Mouse (Mus musculus) adrenal gland, postnatal 36 days (tissue): ENCODE results near the gene Tradd. TPM values are rescaled to one million over a fixed set of nuclear protein-coding genes. Genes with fewer than 3 reads are reported as not detected.
A peak's percentile ranks its signal among the peaks of the same experiment; 100 is the strongest.
"Not testable (repeated sequence)": the region's sequence is repeated elsewhere in the genome, so short reads cannot be mapped to it uniquely, and the experiment has no call there.

Experiments used
- DNase-seq, 2 experiments: peaks; one replicate each; pipeline ENCODE4 v3.0.0; 2021; ENCODE audit warnings: mixed read lengths in 1 of 2
- total RNA-seq, 2 experiments: library from RNA; stranded (reverse); gene quantifications; 2 replicates each; pipeline ENCODE4 v1.2.3; 2021

The Tradd gene
- total RNA-seq, 2 experiments from 2014 or later, result 15.3 to 17.9 TPM

- DNase-seq, result peak; percentile 81 to 82
Observed at GRCm38 (mm10) chr8:105295895-105296573, 31.6 kb upstream of the Tradd start, which contains the start of gene Exoc3l. Exoc3l (minus strand) TSS chr8:105296101.

GRCm38 (mm10) chr8:105295256-105295655 lies 30.8 kb upstream of the Tradd start:
- DNase-seq, result no peak

GRCm38 (mm10) chr8:105294776-105295175 lies 30.4 kb upstream of the Tradd start:
- no peak for DNase-seq

GRCm38 (mm10) chr8:105293405-105293804 lies 29.0 kb upstream of the Tradd start:
- no peak for DNase-seq

DNA sequence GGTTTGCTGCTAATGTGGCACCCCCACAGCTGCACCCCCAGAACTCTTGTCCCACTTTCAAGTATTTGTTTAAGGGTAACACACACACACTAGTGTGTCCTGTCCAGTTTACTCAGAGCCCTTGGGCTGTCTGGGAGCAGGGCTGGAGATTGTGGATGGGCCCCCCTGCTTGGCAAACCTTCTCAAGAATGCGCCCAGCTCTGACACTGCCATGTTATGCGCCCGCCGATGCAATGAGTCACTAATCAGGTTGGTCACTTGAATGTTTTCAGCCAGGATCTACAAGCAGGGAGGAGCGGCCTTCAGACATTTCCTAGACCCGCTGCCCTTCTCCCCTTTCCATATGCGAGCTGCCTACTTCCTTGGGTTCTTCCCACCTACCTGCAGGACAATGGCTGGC lies 28.1 kb upstream of the Tradd start:
- DNase-seq, result no peak

DNA sequence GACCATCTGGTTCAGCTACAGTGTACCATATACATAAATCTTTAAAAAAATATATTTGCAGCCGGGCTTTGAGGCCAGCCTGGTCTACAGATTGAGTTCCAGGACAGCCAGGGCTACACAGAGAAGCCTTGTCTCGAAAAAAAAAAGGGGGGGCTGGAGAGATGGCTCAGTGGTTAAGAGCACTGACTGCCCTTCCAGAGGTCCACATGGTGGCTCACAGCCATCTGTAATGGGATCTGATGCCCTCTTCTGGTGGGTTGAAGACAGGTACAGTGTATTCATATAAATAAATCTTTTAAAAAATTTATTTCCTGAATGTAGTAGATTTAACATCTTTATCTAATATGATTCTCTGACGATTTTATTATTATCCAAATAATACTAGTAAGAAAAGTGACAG lies 27.4 kb upstream of the Tradd start:
- DNase-seq, result not testable (repeated sequence)

DNA sequence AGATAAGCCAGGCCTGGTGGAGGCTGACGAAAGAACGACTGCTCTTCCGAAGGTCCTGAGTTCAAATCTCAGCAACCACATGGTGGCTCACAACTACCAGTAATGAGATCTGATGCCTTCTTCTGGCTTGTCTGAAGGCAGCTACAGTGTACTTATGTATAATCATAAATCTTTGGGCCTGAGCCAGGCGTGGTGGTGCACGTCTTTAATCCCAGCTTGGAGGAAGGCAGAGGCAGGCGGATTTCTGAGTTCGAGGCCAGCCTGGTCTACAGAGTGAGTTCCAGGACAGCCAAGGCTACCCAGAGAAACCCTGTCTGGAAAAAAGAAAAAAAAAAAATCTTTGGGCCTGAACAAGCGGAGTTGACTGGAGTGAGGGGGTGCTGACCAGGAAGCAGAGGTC lies 27.0 kb upstream of the Tradd start:
- not testable (repeated sequence) for DNase-seq

GRCm38 (mm10) chr8:105290554-105291314 lies 26.3 kb upstream of the Tradd start:
- DNase-seq, result peak; percentile 90 to 92

- peak; percentile 59 to 63 for DNase-seq
Observed at GRCm38 (mm10) chr8:105289805-105290460, 25.5 kb upstream of the Tradd start, which contains the start of gene 4931428F04Rik. 4931428F04Rik (minus strand) TSS chr8:105289864.

DNA sequence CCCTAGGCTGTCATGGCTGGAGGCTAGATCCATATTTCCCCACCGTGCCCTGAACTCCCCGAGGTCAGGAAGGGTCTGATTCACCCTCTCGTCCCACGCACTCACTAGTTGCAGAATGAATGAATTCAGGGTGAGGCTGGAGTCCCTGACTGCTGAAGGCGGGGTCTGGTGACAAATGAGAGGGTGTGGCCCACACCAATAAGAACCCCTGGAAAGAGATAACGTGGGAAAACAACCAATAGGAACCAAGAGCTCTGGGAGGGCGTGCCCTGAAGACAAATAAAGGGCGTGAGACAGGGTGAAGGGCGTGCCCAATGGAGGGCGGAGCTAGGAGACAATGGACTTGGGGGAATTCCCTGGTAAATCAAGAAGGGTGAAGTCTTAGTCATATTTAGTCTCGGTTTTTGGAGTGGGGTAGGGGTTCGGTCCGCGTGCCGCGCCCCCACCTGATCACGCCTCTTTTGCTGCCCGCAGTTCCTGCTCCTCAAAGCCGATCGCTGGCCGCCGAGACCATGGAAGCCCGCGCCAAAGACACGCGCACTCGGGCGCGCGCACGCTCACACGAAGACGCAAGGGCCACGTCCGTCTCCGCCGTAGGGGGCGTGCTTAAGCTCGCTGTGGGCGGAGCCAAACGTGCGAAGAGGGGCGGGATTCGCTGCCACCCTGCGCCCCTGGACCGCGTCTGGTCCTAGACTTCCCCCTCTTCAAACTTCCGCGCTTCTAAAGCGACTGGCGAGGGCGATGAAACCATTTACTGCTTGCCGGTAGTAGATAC lies 24.7 kb upstream of the Tradd start:
- DNase-seq, result peak; percentile 93 to 95

DNA sequence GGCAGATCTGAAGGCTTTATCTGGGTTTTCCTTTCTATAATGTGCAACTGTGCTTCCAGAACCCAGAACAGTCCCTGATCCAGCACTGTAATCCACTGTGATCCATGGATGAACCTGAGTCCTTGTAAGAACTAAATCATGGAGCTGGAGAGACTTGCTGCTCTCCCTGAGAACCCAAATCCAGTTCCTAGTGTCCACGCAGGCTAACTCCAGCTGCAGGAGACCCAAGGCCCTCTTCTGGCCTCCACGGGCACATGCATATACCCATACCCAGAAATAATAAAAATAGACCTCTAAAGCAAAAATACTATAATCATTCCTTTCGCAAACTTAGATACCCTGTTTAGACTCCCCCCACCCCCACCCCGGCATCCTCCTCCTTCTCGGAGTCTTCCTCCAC lies 23.8 kb upstream of the Tradd start:
- DNase-seq, result no peak

DNA sequence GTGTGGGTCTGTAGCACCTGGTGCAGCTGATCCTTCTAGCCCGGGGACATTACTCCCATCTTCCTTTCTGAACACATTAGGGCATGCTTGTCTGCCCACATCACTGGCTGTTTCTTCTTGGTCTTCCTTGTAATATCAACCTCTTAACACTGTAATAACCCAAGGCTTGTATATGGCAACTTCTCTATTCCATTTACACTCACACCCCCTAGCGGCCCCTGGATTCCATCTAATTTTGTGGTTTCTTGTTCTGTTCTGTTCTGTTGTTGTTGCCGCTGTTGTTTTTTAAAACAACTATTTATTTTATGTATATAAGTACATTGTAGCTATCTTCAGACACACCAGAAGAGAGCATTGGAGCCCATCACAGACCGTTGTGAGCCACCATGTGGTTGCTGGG lies 22.5 kb upstream of the Tradd start:
- DNase-seq, result no peak

DNA sequence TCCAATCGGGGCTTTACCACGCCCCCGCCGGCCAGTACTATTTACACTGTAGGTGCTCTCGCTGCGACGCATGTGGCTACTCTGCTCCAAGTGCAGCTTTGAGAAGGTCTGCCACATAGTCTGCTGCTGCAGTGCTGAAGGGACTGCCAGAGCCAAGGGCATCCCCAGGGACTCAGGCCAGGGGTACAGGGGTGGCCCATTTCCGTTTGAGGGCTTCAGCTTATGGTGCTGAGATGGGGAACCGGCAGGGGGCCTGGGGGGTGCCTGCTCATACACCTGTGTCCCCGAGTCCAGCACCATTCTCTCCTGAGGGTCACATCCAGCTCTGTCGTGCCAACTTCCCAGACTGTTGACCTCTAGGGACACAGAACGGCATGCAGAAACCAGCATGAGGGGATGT lies 21.1 kb upstream of the Tradd start:
- DNase-seq, result no peak

DNA sequence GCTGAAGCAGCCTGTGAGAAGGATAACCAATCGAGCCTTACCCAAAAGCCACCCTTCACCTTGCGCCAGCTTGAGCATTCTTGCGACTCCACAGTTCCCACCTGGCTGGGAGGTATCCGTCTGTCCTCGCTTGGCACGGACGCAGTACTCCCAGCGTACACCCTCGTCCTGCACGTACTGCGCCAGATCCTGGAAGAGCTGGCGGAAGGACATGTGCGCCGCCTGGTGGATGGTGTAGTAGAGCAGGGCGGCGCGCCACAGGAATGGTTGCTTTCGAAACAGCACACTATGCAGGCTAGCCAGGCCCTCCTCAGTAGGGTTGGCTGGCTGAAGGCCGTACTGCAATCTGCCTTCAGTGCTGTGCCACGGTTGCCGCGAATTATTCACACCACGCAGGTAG lies 18.7 kb upstream of the Tradd start:
- DNase-seq, result peak; percentile 78 to 79

DNA sequence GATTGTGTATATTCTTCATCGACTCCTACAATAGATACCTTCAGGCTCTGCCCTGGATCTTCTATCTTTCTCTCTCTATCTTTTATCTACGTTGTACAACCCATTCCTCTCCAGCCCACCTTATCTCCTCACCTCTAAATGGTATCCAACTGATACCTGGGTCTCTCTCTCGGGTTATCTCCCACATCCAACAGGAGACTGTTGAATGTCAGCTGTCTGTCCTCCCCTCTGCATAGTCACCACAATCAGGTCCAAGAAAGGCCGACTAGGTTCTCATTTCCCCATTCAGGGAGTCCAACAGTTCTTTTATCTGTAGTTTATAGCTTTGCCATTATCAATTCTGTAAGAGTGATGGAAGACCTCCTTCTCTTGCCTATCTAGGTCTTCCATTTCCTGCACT lies 17.8 kb upstream of the Tradd start:
- no peak for DNase-seq

- DNase-seq, result no peak
Observed at GRCm38 (mm10) chr8:105281821-105282220, 17.4 kb upstream of the Tradd start.

- DNase-seq, result no peak
Observed at GRCm38 (mm10) chr8:105280567-105280966, 16.2 kb upstream of the Tradd start.

GRCm38 (mm10) chr8:105278911-105279334 lies 14.5 kb upstream of the Tradd start:
- peak; percentile 95 for DNase-seq

DNA sequence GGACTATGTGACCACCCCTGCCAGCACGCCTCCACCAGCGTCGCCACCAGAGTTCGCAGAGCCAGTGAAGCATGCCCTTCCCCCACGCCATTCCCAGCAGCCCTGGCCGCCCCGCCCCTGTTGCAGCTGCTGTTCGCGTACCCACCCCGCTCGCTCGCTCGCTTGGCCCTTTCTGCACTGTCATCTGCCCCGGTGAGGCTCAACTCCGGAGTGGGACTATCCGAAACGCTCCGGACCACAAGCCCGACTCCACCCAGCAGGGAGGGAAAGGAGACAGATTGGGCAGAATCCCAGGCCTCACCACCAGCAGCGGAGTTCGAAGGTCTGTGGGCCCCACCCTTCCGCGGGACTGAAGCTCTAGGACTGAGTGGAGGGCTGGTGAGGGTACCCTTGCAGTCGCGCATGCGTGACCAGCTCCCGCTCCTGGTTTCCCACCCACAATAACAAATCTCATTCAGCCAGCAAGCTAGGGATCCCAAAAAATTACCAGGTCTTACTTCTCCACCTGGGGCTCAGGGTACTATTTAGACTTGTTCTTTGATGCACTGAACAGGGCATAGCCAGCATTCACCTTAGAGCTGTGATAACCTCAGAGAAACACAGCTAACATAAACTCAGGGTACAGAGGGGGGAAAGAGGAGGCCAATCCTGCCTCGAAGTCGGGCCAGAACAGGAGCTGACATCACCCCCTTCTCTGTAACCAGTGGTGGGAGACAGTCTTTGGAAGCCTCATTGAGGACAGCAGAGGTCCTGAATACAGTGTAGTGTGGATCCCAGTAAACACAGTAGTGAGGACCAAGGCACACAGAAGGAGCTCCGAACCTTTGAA lies 12.1 kb upstream of the Tradd start:
- DNase-seq, result peak; percentile 63 to 82

- no peak for DNase-seq
Observed at GRCm38 (mm10) chr8:105275840-105276239, 11.4 kb upstream of the Tradd start, which contains the start of gene Nol3. Nol3 (plus strand) TSS chr8:105276140.

- DNase-seq, result no peak
Observed at GRCm38 (mm10) chr8:105275387-105275786, 11.0 kb upstream of the Tradd start.
